Mouse (Mus musculus): ENCODE data around the gene Zranb1. TPM values are rescaled to one million over a fixed set of nuclear protein-coding genes. Genes with fewer than 3 reads are reported as not detected.

Zranb1 gene
- polyA plus RNA-seq, 1 experiment: 46.0 TPM

DNA sequence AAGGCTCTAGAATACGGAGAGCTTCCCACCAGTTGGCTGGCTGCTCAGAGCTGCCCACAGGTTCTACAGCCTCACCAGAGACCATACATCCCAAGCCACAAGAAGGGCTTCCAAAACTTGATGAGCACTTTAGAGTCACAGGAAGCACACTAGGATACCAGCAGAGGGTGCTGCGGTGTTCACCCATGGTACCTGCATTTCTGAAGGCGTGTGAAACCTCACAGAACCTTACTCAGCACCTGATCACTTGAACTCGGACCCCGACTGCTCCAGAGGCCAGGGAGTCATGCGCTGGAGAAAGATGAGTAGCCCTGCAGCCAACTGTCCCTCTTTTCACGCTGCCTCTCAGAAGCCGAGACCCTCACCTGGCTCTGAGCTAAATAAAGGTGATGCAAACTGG lies 63.2 kb downstream of the Zranb1 start:
- 79% methylated on average over 8 of the region's 8 CpGs for WGBS
- TF ChIP-seq CTCF (IDR thresholded peaks at IDR 0.05; ENCODE audit: borderline replicate concordance, insufficient read depth, low read depth, low read length): peak; percentile 49; the same call in 1 of the 2 replicates
- TF ChIP-seq POLR2A (IDR thresholded peaks at IDR 0.05; ENCODE audit: borderline replicate concordance, insufficient read depth, low read length): no peak
- Histone ChIP-seq H3K27ac (ENCODE audit: insufficient read depth, low read length) (no peak overlapping the region), H3K4me3 (replicated peaks; ENCODE audit: insufficient read depth, low read depth, low read length) (no peak overlapping the region), H3K27me3 (ENCODE audit: control insufficient read depth, insufficient read depth, low read length) (no peaks in the 10 kb centered on the region), H3K4me1 (ENCODE audit: control insufficient read depth, insufficient read depth, low read length) (peaks cover 8% of the 10 kb centered on the region; the same call in 1 of the 2 replicates)
- DNase-seq: no peak

- Histone ChIP-seq H3K27me3 (ENCODE audit: control insufficient read depth, insufficient read depth, low read length) (no peaks in the 10 kb centered on the region), H3K4me3 (replicated peaks; ENCODE audit: insufficient read depth, low read depth, low read length) (no peak overlapping the region), H3K4me1 (ENCODE audit: control insufficient read depth, insufficient read depth, low read length) (peaks cover 11% of the 10 kb centered on the region; the same call in 1 of the 2 replicates), H3K27ac (ENCODE audit: insufficient read depth, low read length) (no peak overlapping the region)
- TF ChIP-seq CTCF (IDR thresholded peaks at IDR 0.05; ENCODE audit: borderline replicate concordance, insufficient read depth, low read depth, low read length): no peak
- no peak for TF ChIP-seq POLR2A (IDR thresholded peaks at IDR 0.05; ENCODE audit: borderline replicate concordance, insufficient read depth, low read length)
- 56% methylated on average over 6 of the region's 6 CpGs for WGBS
- no peak for DNase-seq
Observed at GRCm38 (mm10) chr7:132994628-132995191, 63.8 kb downstream of the Zranb1 start.

GRCm38 (mm10) chr7:132996391-132996790 lies 65.4 kb downstream of the Zranb1 start:
- Histone ChIP-seq H3K4me3 (replicated peaks; ENCODE audit: insufficient read depth, low read depth, low read length) (no peak overlapping the region), H3K27ac (ENCODE audit: insufficient read depth, low read length) (no peak overlapping the region), H3K27me3 (ENCODE audit: control insufficient read depth, insufficient read depth, low read length) (no peaks in the 10 kb centered on the region), H3K4me1 (ENCODE audit: control insufficient read depth, insufficient read depth, low read length) (peaks cover 18% of the 10 kb centered on the region)
- 87% methylated on average over 5 of the region's 5 CpGs for WGBS
- TF ChIP-seq CTCF (IDR thresholded peaks at IDR 0.05; ENCODE audit: borderline replicate concordance, insufficient read depth, low read depth, low read length) (peak; percentile 72), POLR2A (IDR thresholded peaks at IDR 0.05; ENCODE audit: borderline replicate concordance, insufficient read depth, low read length) (no peak)
- peak in 1 of 2 experiments; percentile 39 for DNase-seq

- peak in 1 of 2 experiments; percentile 20 for DNase-seq
- TF ChIP-seq CTCF (IDR thresholded peaks at IDR 0.05; ENCODE audit: borderline replicate concordance, insufficient read depth, low read depth, low read length): no peak
- TF ChIP-seq POLR2A (IDR thresholded peaks at IDR 0.05; ENCODE audit: borderline replicate concordance, insufficient read depth, low read length): no peak
- WGBS: 76% methylated on average over 12 of the region's 12 CpGs
- Histone ChIP-seq H3K4me1 (ENCODE audit: control insufficient read depth, insufficient read depth, low read length) (peaks cover 34% of the 10 kb centered on the region), H3K27ac (ENCODE audit: insufficient read depth, low read length) (no peak overlapping the region), H3K4me3 (replicated peaks; ENCODE audit: insufficient read depth, low read depth, low read length) (no peak overlapping the region), H3K27me3 (ENCODE audit: control insufficient read depth, insufficient read depth, low read length) (no peaks in the 10 kb centered on the region)
Observed at GRCm38 (mm10) chr7:132998639-132999038, 67.7 kb downstream of the Zranb1 start.

- Histone ChIP-seq H3K27me3 (ENCODE audit: control insufficient read depth, insufficient read depth, low read length) (no peaks in the 10 kb centered on the region), H3K4me1 (ENCODE audit: control insufficient read depth, insufficient read depth, low read length) (peaks cover 35% of the 10 kb centered on the region), H3K27ac (ENCODE audit: insufficient read depth, low read length) (no peak overlapping the region), H3K4me3 (replicated peaks; ENCODE audit: insufficient read depth, low read depth, low read length) (no peak overlapping the region)
- peak in 1 of 2 experiments; percentile 11 for DNase-seq
- no peak for TF ChIP-seq POLR2A (IDR thresholded peaks at IDR 0.05; ENCODE audit: borderline replicate concordance, insufficient read depth, low read length)
- no peak for TF ChIP-seq CTCF (IDR thresholded peaks at IDR 0.05; ENCODE audit: borderline replicate concordance, insufficient read depth, low read depth, low read length)
- WGBS: 94% methylated on average over 11 of the region's 11 CpGs
Observed at GRCm38 (mm10) chr7:132999061-132999460, 68.1 kb downstream of the Zranb1 start.

- H3K4me3 ChIP-seq (replicated peaks; ENCODE audit: insufficient read depth, low read depth, low read length): no peak overlapping the region
- H3K4me1 ChIP-seq (ENCODE audit: control insufficient read depth, insufficient read depth, low read length): peaks cover 31% of the 10 kb centered on the region
- DNase-seq: peak in 1 of 2 experiments; percentile 23
- 44% methylated on average over 3 of the region's 3 CpGs for WGBS
- H3K27me3 ChIP-seq (ENCODE audit: control insufficient read depth, insufficient read depth, low read length): no peaks in the 10 kb centered on the region
- TF ChIP-seq CTCF (IDR thresholded peaks at IDR 0.05; ENCODE audit: borderline replicate concordance, insufficient read depth, low read depth, low read length) (no peak), POLR2A (IDR thresholded peaks at IDR 0.05; ENCODE audit: borderline replicate concordance, insufficient read depth, low read length) (no peak)
- 0 out of 2 replicates have a peak overlapping the region, but pooled peaks have one; percentile 23 for H3K27ac ChIP-seq (ENCODE audit: insufficient read depth, low read length)
Observed at GRCm38 (mm10) chr7:133001388-133001787, 70.4 kb downstream of the Zranb1 start.

GRCm38 (mm10) chr7:133002271-133002670 lies 71.3 kb downstream of the Zranb1 start:
- H3K27ac ChIP-seq (ENCODE audit: insufficient read depth, low read length): no peak overlapping the region
- peaks cover 36% of the 10 kb centered on the region for H3K4me1 ChIP-seq (ENCODE audit: control insufficient read depth, insufficient read depth, low read length)

DNA sequence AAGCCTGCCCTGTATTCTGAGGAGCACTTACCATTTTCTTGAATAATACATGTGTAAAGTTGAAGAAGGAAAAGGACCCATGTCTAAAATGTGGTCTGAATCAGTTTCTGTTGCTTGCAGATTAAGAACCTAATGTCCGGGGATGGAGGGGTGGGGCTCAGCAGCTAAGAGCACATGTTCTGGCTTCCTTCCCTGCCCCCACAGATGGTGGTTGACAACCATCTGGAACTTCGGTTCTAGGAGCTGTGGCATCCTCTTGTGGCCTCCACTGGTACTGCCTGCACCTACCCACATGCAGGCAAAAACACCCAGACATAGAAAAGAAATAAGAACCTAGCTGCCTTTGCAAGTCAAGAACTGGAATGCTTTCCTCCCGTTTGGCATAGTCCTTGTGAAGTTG lies 72.5 kb downstream of the Zranb1 start:
- 4% methylated on average over 3 of the region's 3 CpGs for WGBS
- DNase-seq: peak; percentile 90 to 92
- H3K27ac ChIP-seq (ENCODE audit: insufficient read depth, low read length): no peak overlapping the region
- H3K4me1 ChIP-seq (ENCODE audit: control insufficient read depth, insufficient read depth, low read length): peaks cover 46% of the 10 kb centered on the region
- peak; percentile 98 for TF ChIP-seq CTCF (IDR thresholded peaks at IDR 0.05; ENCODE audit: borderline replicate concordance, insufficient read depth, low read depth, low read length)
- TF ChIP-seq POLR2A (IDR thresholded peaks at IDR 0.05; ENCODE audit: borderline replicate concordance, insufficient read depth, low read length): no peak
- H3K4me3 ChIP-seq (replicated peaks; ENCODE audit: insufficient read depth, low read depth, low read length): no peak overlapping the region
- no peaks in the 10 kb centered on the region for H3K27me3 ChIP-seq (ENCODE audit: control insufficient read depth, insufficient read depth, low read length)

More at GRCm38 (mm10) chr7:133002271-133002670, 71.3 kb downstream of the Zranb1 start:
- no peaks in the 10 kb centered on the region for H3K27me3 ChIP-seq (ENCODE audit: control insufficient read depth, insufficient read depth, low read length)
- TF ChIP-seq POLR2A (IDR thresholded peaks at IDR 0.05; ENCODE audit: borderline replicate concordance, insufficient read depth, low read length) (no peak), CTCF (IDR thresholded peaks at IDR 0.05; ENCODE audit: borderline replicate concordance, insufficient read depth, low read depth, low read length) (no peak)
- H3K4me3 ChIP-seq (replicated peaks; ENCODE audit: insufficient read depth, low read depth, low read length): no peak overlapping the region
- WGBS: 47% methylated on average over 6 of the region's 6 CpGs
- no peak for DNase-seq
